Mouse (Mus musculus): ENCODE data around the gene Smug1. TPM values are rescaled to one million over a fixed set of nuclear protein-coding genes. Genes with fewer than 3 reads are reported as not detected.

The Smug1 gene
- polyA plus RNA-seq, 1 experiment from 2014 or later, result 13.0 TPM

DNA sequence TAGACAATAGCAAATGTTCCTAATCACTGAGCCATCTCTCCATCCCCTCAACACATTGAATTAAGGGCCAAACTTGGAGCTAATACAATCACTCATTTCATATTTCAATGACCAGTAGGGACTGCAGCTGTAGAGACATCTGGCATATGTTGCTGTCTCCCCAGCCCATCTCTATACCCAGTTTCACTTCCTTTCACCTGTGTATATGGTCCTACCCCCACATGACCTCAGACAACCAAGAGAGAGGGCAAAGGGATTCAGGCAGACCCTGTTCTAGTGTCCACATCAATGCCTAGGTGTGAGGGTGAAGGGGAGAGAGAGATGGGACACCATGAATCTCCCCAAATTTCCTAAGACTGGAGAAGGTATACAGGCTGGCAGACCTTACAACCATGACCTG lies 13.5 kb upstream of the Smug1 start:
- Histone ChIP-seq H3K27me3 (ENCODE audit: insufficient read depth, low read length) (no peaks in the 10 kb centered on the region), H3K4me1 (replicated peaks; ENCODE audit: insufficient read depth, low read length) (peaks cover 23% of the 10 kb centered on the region), H3K36me3 (ENCODE audit: insufficient read depth, low read length) (no peaks in the 10 kb centered on the region), H3K4me2 (ENCODE audit: low read length) (no peak overlapping the region), H3K9me3 (replicated peaks; ENCODE audit: low read length) (no peaks in the 10 kb centered on the region), H3K9ac (ENCODE audit: low read depth, low read length) (no peak overlapping the region), H3K4me3 (replicated peaks; ENCODE audit: low read depth, low read length) (no peak overlapping the region), H3K27ac (no peak overlapping the region)
- ATAC-seq (replicated peaks; ENCODE audit: low FRiP score, low read depth), result no peak
- DNase-seq (ENCODE audit: low spot score), result no peak
- no peak for TF ChIP-seq CTCF (IDR thresholded peaks at IDR 0.05; ENCODE audit: low read depth)

DNA sequence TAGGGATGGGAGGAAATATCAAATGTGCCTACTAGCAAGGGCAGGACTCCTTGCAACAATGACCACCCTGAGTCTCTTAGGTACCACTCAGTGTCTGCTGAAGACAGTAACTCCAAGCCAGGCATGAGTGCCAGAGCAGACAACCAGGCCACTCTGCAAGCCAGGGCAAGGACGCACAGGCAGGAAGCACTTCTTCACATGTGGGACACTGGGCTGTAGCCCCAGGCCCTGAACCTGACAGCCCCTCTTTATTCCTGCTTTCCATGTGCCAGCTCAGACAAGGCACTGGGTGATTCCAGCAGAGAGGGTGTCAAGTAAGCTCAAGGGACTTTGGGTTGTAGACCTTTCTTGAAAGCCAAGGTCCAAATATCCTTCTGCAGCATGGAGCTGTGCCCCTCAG lies 11.9 kb upstream of the Smug1 start:
- Histone ChIP-seq H3K27me3 (ENCODE audit: insufficient read depth, low read length) (no peaks in the 10 kb centered on the region), H3K4me3 (replicated peaks; ENCODE audit: low read depth, low read length) (no peak overlapping the region), H3K27ac (no peak overlapping the region), H3K4me1 (replicated peaks; ENCODE audit: insufficient read depth, low read length) (peaks cover 20% of the 10 kb centered on the region), H3K9me3 (replicated peaks; ENCODE audit: low read length) (no peaks in the 10 kb centered on the region), H3K4me2 (ENCODE audit: low read length) (no peak overlapping the region), H3K36me3 (ENCODE audit: insufficient read depth, low read length) (no peaks in the 10 kb centered on the region), H3K9ac (ENCODE audit: low read depth, low read length) (no peak overlapping the region)
- 63% methylated on average over 1 of the region's 1 CpGs for WGBS
- ATAC-seq (replicated peaks; ENCODE audit: low FRiP score, low read depth) (no peak), DNase-seq (ENCODE audit: low spot score) (no peak)
- TF ChIP-seq CTCF (IDR thresholded peaks at IDR 0.05; ENCODE audit: low read depth), result no peak

DNA sequence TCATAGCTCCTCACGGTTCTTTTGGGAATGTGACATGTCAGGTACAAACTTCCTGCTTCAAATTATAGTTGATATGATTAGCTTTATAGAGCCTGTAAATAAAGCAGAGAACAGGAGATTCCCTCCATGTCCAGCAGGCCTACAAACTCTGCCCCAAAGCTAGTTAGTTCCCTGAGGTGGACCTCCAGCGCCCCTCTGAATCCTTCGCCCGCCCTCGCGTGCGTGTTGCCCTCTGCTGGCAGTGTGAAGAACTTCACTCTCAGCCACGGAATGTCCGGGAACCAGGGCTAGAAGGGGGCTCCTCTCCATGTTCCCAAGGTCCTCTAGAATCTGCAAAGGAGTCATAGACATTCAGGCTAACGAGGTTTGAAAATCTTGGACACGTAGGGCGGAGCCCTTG lies 11.2 kb upstream of the Smug1 start:
- Histone ChIP-seq H3K36me3 (ENCODE audit: insufficient read depth, low read length) (no peaks in the 10 kb centered on the region), H3K4me2 (ENCODE audit: low read length) (peak overlapping the region; percentile 39; the same call in 1 of the 2 replicates), H3K27me3 (ENCODE audit: insufficient read depth, low read length) (0 out of 2 replicates have a peak, but pooled peaks cover 5% of the 10 kb centered on the region), H3K27ac (no peak overlapping the region), H3K9me3 (replicated peaks; ENCODE audit: low read length) (no peaks in the 10 kb centered on the region), H3K4me3 (replicated peaks; ENCODE audit: low read depth, low read length) (no peak overlapping the region), H3K4me1 (replicated peaks; ENCODE audit: insufficient read depth, low read length) (peaks cover 16% of the 10 kb centered on the region), H3K9ac (ENCODE audit: low read depth, low read length) (no peak overlapping the region)
- peak; percentile 95 for TF ChIP-seq CTCF (IDR thresholded peaks at IDR 0.05; ENCODE audit: low read depth)
- DNase-seq (ENCODE audit: low spot score), result peak; percentile 79
- no peak for ATAC-seq (replicated peaks; ENCODE audit: low FRiP score, low read depth)
- WGBS, result 13% methylated on average over 12 of the region's 12 CpGs

DNA sequence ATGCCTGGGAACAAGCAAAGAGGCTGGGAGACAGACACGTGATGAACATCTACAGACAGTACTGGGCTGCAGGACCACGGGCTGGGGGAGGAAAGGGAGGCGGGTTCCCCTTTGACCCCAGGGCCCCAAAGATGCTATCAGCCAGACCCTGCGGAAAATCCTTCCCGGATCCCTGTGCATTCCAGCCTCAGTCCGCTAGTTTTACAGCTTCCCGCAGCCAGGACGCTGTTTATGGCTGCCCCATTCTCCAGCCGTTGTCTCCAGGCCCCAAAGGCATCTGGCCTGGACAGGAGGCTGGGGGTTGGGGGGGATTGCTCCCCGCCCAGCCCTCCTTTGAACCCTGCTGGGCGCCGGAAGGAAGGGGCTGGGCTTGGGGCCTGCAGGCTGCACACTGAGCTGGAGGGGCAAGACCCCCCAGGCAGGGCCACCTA lies 10.7 kb upstream of the Smug1 start:
- ATAC-seq (replicated peaks; ENCODE audit: low FRiP score, low read depth) (peak; percentile 25), DNase-seq (ENCODE audit: low spot score) (peak; percentile 51)
- Histone ChIP-seq H3K36me3 (ENCODE audit: insufficient read depth, low read length) (no peaks in the 10 kb centered on the region), H3K9ac (ENCODE audit: low read depth, low read length) (no peak overlapping the region), H3K27ac (peak overlapping the region; percentile 47; the same call in 1 of the 2 replicates), H3K4me1 (replicated peaks; ENCODE audit: insufficient read depth, low read length) (peaks cover 16% of the 10 kb centered on the region), H3K4me3 (replicated peaks; ENCODE audit: low read depth, low read length) (no peak overlapping the region), H3K9me3 (replicated peaks; ENCODE audit: low read length) (no peaks in the 10 kb centered on the region), H3K4me2 (ENCODE audit: low read length) (peak overlapping the region; percentile 39), H3K27me3 (ENCODE audit: insufficient read depth, low read length) (0 out of 2 replicates have a peak, but pooled peaks cover 7% of the 10 kb centered on the region)
- 3% methylated on average over 12 of the region's 12 CpGs for WGBS
- no peak for TF ChIP-seq CTCF (IDR thresholded peaks at IDR 0.05; ENCODE audit: low read depth)

DNA sequence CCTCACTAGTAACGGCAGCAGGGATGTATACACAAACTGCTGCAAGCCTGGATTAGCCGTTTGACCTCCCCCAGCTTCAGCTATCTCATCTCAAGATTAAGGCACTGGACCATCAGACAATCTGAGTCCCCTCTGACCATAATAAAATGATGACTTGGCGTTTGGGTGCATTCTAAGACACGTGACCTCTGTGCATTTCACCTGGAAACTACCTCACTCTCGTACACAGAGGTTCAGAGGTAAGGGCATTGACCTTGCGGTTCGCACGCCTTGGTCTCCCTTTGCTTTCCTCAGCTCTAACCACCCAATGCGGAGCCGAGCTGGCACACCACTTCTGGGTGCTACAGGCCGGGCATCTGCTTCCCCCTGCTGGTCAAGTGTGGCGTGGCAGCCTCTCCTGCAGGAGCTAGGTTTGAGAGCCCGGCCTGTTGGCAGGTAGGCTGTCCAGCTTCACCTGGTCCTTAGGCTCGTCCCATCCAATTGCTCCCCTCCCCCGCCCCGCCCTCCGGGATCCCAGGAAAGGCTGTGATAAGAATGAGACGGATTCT lies 10.1 kb upstream of the Smug1 start:
- under 1% methylated on average over 18 of the region's 18 CpGs for WGBS
- H3K4me3 ChIP-seq (replicated peaks; ENCODE audit: low read depth, low read length), result no peak overlapping the region
- peaks cover 16% of the 10 kb centered on the region for H3K4me1 ChIP-seq (replicated peaks; ENCODE audit: insufficient read depth, low read length)
- ATAC-seq (replicated peaks; ENCODE audit: low FRiP score, low read depth) (peak; percentile 58), DNase-seq (ENCODE audit: low spot score) (peak; percentile 92)
- TF ChIP-seq CTCF (IDR thresholded peaks at IDR 0.05; ENCODE audit: low read depth), result peak; percentile 99
- 0 out of 2 replicates have a peak, but pooled peaks cover 7% of the 10 kb centered on the region for H3K27me3 ChIP-seq (ENCODE audit: insufficient read depth, low read length)
- no peaks in the 10 kb centered on the region for H3K36me3 ChIP-seq (ENCODE audit: insufficient read depth, low read length)
- no peaks in the 10 kb centered on the region for H3K9me3 ChIP-seq (replicated peaks; ENCODE audit: low read length)
- peak overlapping the region; percentile 39 for H3K4me2 ChIP-seq (ENCODE audit: low read length)
- H3K27ac ChIP-seq, result peak overlapping the region; percentile 47; the same call in 1 of the 2 replicates
- H3K9ac ChIP-seq (ENCODE audit: low read depth, low read length), result no peak overlapping the region

DNA sequence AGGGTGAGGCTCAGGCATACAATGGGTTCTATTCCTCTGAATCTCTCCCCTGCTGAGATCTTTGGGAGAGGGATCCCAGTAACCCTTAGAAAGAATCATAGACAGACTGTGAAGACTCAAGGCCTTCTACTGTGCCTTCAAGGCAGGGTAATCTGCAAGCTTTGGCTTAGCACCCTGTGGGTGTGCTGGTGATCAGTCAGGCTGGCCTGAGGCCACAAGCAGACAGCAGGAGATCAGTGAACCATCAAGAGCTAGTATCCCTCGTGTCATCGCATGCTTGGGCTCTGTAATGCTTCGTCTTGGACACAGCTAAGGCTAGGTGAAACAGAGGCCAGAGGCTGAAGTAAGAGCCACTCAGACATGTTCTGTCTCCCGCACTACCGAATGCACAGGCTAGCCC lies 6.4 kb upstream of the Smug1 start:
- 0 out of 2 replicates have a peak, but pooled peaks cover 7% of the 10 kb centered on the region for H3K27me3 ChIP-seq (ENCODE audit: insufficient read depth, low read length)
- WGBS, result 71% methylated on average over 5 of the region's 5 CpGs

More for the DNA sequence above, 6.4 kb upstream of the Smug1 start:
- Histone ChIP-seq H3K4me3 (replicated peaks; ENCODE audit: low read depth, low read length) (no peak overlapping the region), H3K27ac (no peak overlapping the region), H3K4me1 (replicated peaks; ENCODE audit: insufficient read depth, low read length) (peaks cover 38% of the 10 kb centered on the region), H3K36me3 (ENCODE audit: insufficient read depth, low read length) (no peaks in the 10 kb centered on the region), H3K9ac (ENCODE audit: low read depth, low read length) (no peak overlapping the region), H3K4me2 (ENCODE audit: low read length) (no peak overlapping the region), H3K9me3 (replicated peaks; ENCODE audit: low read length) (no peaks in the 10 kb centered on the region)
- DNase-seq (ENCODE audit: low spot score), result no peak
- TF ChIP-seq CTCF (IDR thresholded peaks at IDR 0.05; ENCODE audit: low read depth), result no peak
- ATAC-seq (replicated peaks; ENCODE audit: low FRiP score, low read depth), result no peak

All from kidney, postnatal 0 days (tissue).